Mouse (Mus musculus) liver, adult 2 months (tissue): ENCODE measurements around the gene Trp63.

Source experiments
- CTCF ChIP-seq: fragments of 200-500 bp; IDR thresholded peaks from 2 replicates; pipeline ENCODE4 v1.5.1; 2011; ENCODE audit warnings: low read depth, low read length, control low read depth
- POLR2A ChIP-seq: fragments of 200-500 bp; IDR thresholded peaks from 2 replicates; pipeline ENCODE4 v1.6.1; 2011; ENCODE audit warnings: low read length, control low read depth; ENCODE audit not compliant: insufficient read depth; ENCODE audit errors: extremely low read depth

- TF ChIP-seq CTCF = no peak
- TF ChIP-seq POLR2A = no peak
Measured at GRCm38 (mm10) chr16:25860731-25861505, 177.4 kb downstream of the Trp63 start.
